Mouse (Mus musculus) spleen, adult 2 months (tissue): ENCODE data around the gene Camk1d.

Source experiments
- CTCF ChIP-seq: fragments of 200-500 bp; IDR thresholded peaks from 2 replicates; pipeline ENCODE4 v1.5.1; 2011; ENCODE audit warnings: mild to moderate bottlenecking, inconsistent platforms; ENCODE audit not compliant: insufficient read depth, insufficient read length, insufficient replicate concordance; ENCODE audit errors: extremely low read depth
- POLR2A ChIP-seq: fragments of 200-500 bp; IDR thresholded peaks from 2 replicates; pipeline ENCODE4 v1.6.1; 2011; ENCODE audit warnings: low read depth, low read length, inconsistent platforms

DNA sequence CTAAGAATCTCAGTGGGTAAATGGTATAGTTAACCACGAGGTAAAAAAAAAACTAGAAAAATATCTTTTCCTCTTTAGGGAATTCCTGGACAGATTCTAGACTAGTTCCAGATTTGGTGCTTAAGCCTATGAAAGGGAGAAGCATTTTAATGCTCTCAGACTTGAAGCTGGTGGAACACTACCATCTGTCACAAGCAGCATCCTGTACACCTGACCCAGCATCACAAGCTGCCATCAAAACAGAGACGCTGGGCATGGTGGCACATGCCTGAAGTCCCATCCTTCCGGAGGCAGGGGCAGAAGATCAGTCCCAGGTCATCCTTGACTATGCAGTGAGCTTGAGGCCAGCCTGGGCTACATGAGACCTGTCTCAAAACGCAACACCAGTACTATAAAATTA lies 295.5 kb downstream of the Camk1d start:
- TF ChIP-seq POLR2A (no peak), CTCF (no peak)
